Mouse (Mus musculus) liver, embryonic 15.5 days (tissue): Measurements from ENCODE around the gene Mvb12b. TPM values are rescaled to one million over a fixed set of nuclear protein-coding genes. Genes with fewer than 3 reads are reported as not detected.

ENCODE experiments used
- ATAC-seq: fragments of 200-750 bp; cut with Nextera tagmentation; 2 replicates; pipeline ENCODE4 v1.8.0; 2017; ENCODE audit warnings: moderate number of reproducible peaks, mild to moderate bottlenecking, moderate library complexity; ENCODE audit not compliant: insufficient read depth
- H3K27ac ChIP-seq: fragments of 300-500 bp; sonication (generic); replicated peaks from 2 replicates; pipeline ENCODE4 v1.5.1; 2015; ENCODE audit warnings: mild to moderate bottlenecking, inconsistent platforms
- H3K27me3 ChIP-seq: fragments of 300-500 bp; sonication (generic); 2 replicates; pipeline ENCODE4 v1.6.1; 2015; ENCODE audit warnings: mild to moderate bottlenecking, inconsistent platforms
- H3K36me3 ChIP-seq: fragments of 300-500 bp; sonication (generic); replicated peaks from 2 replicates; pipeline ENCODE4 v1.6.1; 2015; ENCODE audit warnings: moderate library complexity, mild to moderate bottlenecking, inconsistent platforms
- H3K4me1 ChIP-seq: fragments of 300-500 bp; sonication (generic); replicated peaks from 2 replicates; pipeline ENCODE4 v1.6.1; 2015; ENCODE audit warnings: inconsistent platforms
- H3K4me2 ChIP-seq: fragments of 300-500 bp; sonication (generic); 2 replicates; pipeline ENCODE4 v1.6.1; 2015; ENCODE audit warnings: moderate library complexity, mild to moderate bottlenecking, inconsistent platforms
- H3K4me3 ChIP-seq: fragments of 300-500 bp; sonication (generic); replicated peaks from 2 replicates; pipeline ENCODE4 v1.5.1; 2015; ENCODE audit warnings: mild to moderate bottlenecking, inconsistent platforms
- H3K9ac ChIP-seq: fragments of 300-500 bp; sonication (generic); 2 replicates; pipeline ENCODE4 v1.6.1; 2015; ENCODE audit warnings: moderate library complexity, mild to moderate bottlenecking, inconsistent platforms
- H3K9me3 ChIP-seq: fragments of 300-500 bp; sonication (generic); replicated peaks from 2 replicates; pipeline ENCODE4 v1.6.1; 2016; ENCODE audit warnings: inconsistent platforms
- WGBS: fragments of 180-500 bp; shearing (Covaris S2); methylation state at CpG from one replicate; pipeline ENCODE4 v1.1.7; 2015; ENCODE audit warnings: mixed read lengths; ENCODE audit not compliant: insufficient replicate concordance; 5-methylcytosine and 5-hydroxymethylcytosine counted together
- polyA plus RNA-seq: library from polyadenylated mRNA; unstranded; fragments of >200 nt; fragmentation: Nextera tagmentation; extraction: Ambion mirVana; gene quantifications from 2 replicates; pipeline ENCODE4 v1.2.1, GENCODE M21; 2015

The Mvb12b gene
- polyA plus RNA-seq, 1 experiment from 2014 or later, result 11.3 TPM

- H3K4me3 ChIP-seq, result no peak overlapping the region
- H3K9ac ChIP-seq, result no peak overlapping the region
- H3K27ac ChIP-seq, result no peak overlapping the region
- no peaks in the 10 kb centered on the region for H3K36me3 ChIP-seq
- H3K4me2 ChIP-seq, result no peak overlapping the region
- 56% methylated on average over 9 of the region's 9 CpGs for WGBS
- ATAC-seq, result no peak
- H3K27me3 ChIP-seq, result peaks cover 24% of the 10 kb centered on the region
- H3K4me1 ChIP-seq, result no peaks in the 10 kb centered on the region
- no peaks in the 10 kb centered on the region for H3K9me3 ChIP-seq
Measured at GRCm38 (mm10) chr2:33706403-33706802, 181.3 kb downstream of the Mvb12b start.

GRCm38 (mm10) chr2:33705687-33706320 lies 181.9 kb downstream of the Mvb12b start:
- 39% methylated on average over 16 of the region's 16 CpGs for WGBS
- H3K4me3 ChIP-seq, result no peak overlapping the region
- H3K9me3 ChIP-seq, result no peaks in the 10 kb centered on the region
- H3K4me2 ChIP-seq, result no peak overlapping the region
- H3K27ac ChIP-seq, result no peak overlapping the region
- H3K36me3 ChIP-seq, result no peaks in the 10 kb centered on the region
- H3K4me1 ChIP-seq, result no peaks in the 10 kb centered on the region
- H3K9ac ChIP-seq, result no peak overlapping the region
- H3K27me3 ChIP-seq, result peaks cover 30% of the 10 kb centered on the region
- ATAC-seq, result no peak

- no peak overlapping the region for H3K9ac ChIP-seq
- no peak overlapping the region for H3K4me2 ChIP-seq
- H3K27me3 ChIP-seq, result peaks cover 36% of the 10 kb centered on the region
- no peak overlapping the region for H3K4me3 ChIP-seq
- no peaks in the 10 kb centered on the region for H3K4me1 ChIP-seq
- no peak overlapping the region for H3K27ac ChIP-seq
- H3K36me3 ChIP-seq, result no peaks in the 10 kb centered on the region
- ATAC-seq, result no peak
- H3K9me3 ChIP-seq, result no peaks in the 10 kb centered on the region
- 44% methylated on average over 5 of the region's 5 CpGs for WGBS
Measured at GRCm38 (mm10) chr2:33703286-33703685, 184.5 kb downstream of the Mvb12b start.

- 63% methylated on average over 5 of the region's 5 CpGs for WGBS
- Histone ChIP-seq H3K4me3 (no peak overlapping the region), H3K4me2 (no peak overlapping the region), H3K27me3 (peaks cover 36% of the 10 kb centered on the region), H3K4me1 (no peaks in the 10 kb centered on the region), H3K9me3 (no peaks in the 10 kb centered on the region), H3K36me3 (no peaks in the 10 kb centered on the region), H3K27ac (no peak overlapping the region), H3K9ac (no peak overlapping the region)
- ATAC-seq, result no peak
Measured at GRCm38 (mm10) chr2:33702705-33703104, 185.0 kb downstream of the Mvb12b start.

- peaks cover 24% of the 10 kb centered on the region for H3K27me3 ChIP-seq
- no peak for ATAC-seq
Measured at GRCm38 (mm10) chr2:33701446-33701815, 186.3 kb downstream of the Mvb12b start.

GRCm38 (mm10) chr2:33700581-33701445 lies 186.9 kb downstream of the Mvb12b start:
- 52% methylated on average over 15 of the region's 15 CpGs for WGBS
- peaks cover 21% of the 10 kb centered on the region for H3K27me3 ChIP-seq
- H3K9me3 ChIP-seq, result no peaks in the 10 kb centered on the region
- no peak for ATAC-seq
- no peak overlapping the region for H3K27ac ChIP-seq
- no peaks in the 10 kb centered on the region for H3K4me1 ChIP-seq
- H3K36me3 ChIP-seq, result no peaks in the 10 kb centered on the region
- H3K4me3 ChIP-seq, result no peak overlapping the region
- no peak overlapping the region for H3K9ac ChIP-seq
- no peak overlapping the region for H3K4me2 ChIP-seq

More at GRCm38 (mm10) chr2:33701446-33701815, 186.3 kb downstream of the Mvb12b start:
- WGBS, result 42% methylated on average over 7 of the region's 7 CpGs
- Histone ChIP-seq H3K9me3 (no peaks in the 10 kb centered on the region), H3K36me3 (no peaks in the 10 kb centered on the region), H3K4me1 (no peaks in the 10 kb centered on the region), H3K4me3 (no peak overlapping the region), H3K9ac (no peak overlapping the region), H3K4me2 (no peak overlapping the region), H3K27ac (no peak overlapping the region)

GRCm38 (mm10) chr2:33698898-33699297 lies 188.8 kb downstream of the Mvb12b start:
- Histone ChIP-seq H3K27ac (no peak overlapping the region), H3K4me2 (no peak overlapping the region), H3K27me3 (peaks cover 21% of the 10 kb centered on the region), H3K36me3 (no peaks in the 10 kb centered on the region), H3K9ac (no peak overlapping the region), H3K4me3 (no peak overlapping the region), H3K4me1 (no peaks in the 10 kb centered on the region), H3K9me3 (no peaks in the 10 kb centered on the region)
- WGBS, result 53% methylated on average over 3 of the region's 3 CpGs
- ATAC-seq, result no peak

- H3K9ac ChIP-seq, result no peak overlapping the region
- 53% methylated on average over 3 of the region's 3 CpGs for WGBS
Measured at GRCm38 (mm10) chr2:33696428-33696827, 191.3 kb downstream of the Mvb12b start.

GRCm38 (mm10) chr2:33693931-33694330 lies 193.8 kb downstream of the Mvb12b start:
- no peak overlapping the region for H3K4me3 ChIP-seq
- no peak overlapping the region for H3K27ac ChIP-seq
- H3K4me2 ChIP-seq, result no peak overlapping the region
- H3K36me3 ChIP-seq, result no peaks in the 10 kb centered on the region
- no peak for ATAC-seq
- peaks cover 10% of the 10 kb centered on the region for H3K27me3 ChIP-seq
- no peaks in the 10 kb centered on the region for H3K4me1 ChIP-seq
- WGBS, result 46% methylated on average over 3 of the region's 3 CpGs
- H3K9me3 ChIP-seq, result no peaks in the 10 kb centered on the region
- no peak overlapping the region for H3K9ac ChIP-seq

More at GRCm38 (mm10) chr2:33696428-33696827, 191.3 kb downstream of the Mvb12b start:
- Histone ChIP-seq H3K4me3 (no peak overlapping the region), H3K36me3 (no peaks in the 10 kb centered on the region), H3K27ac (no peak overlapping the region), H3K4me2 (no peak overlapping the region), H3K27me3 (peaks cover 12% of the 10 kb centered on the region), H3K9me3 (no peaks in the 10 kb centered on the region), H3K4me1 (no peaks in the 10 kb centered on the region)
- ATAC-seq, result no peak

GRCm38 (mm10) chr2:33689880-33690462 lies 197.8 kb downstream of the Mvb12b start:
- H3K27me3 ChIP-seq, result peaks cover 19% of the 10 kb centered on the region
- H3K9ac ChIP-seq, result no peak overlapping the region
- no peak for ATAC-seq

GRCm38 (mm10) chr2:33689155-33689879 lies 198.4 kb downstream of the Mvb12b start:
- H3K4me3 ChIP-seq, result no peak overlapping the region
- no peaks in the 10 kb centered on the region for H3K9me3 ChIP-seq
- no peak overlapping the region for H3K4me2 ChIP-seq
- no peaks in the 10 kb centered on the region for H3K36me3 ChIP-seq
- H3K9ac ChIP-seq, result no peak overlapping the region
- ATAC-seq, result no peak
- H3K4me1 ChIP-seq, result no peaks in the 10 kb centered on the region
- H3K27ac ChIP-seq, result no peak overlapping the region
- WGBS, result 31% methylated on average over 23 of the region's 23 CpGs
- H3K27me3 ChIP-seq, result peaks cover 19% of the 10 kb centered on the region

More at GRCm38 (mm10) chr2:33689880-33690462, 197.8 kb downstream of the Mvb12b start:
- Histone ChIP-seq H3K27ac (no peak overlapping the region), H3K4me1 (no peaks in the 10 kb centered on the region), H3K36me3 (no peaks in the 10 kb centered on the region), H3K4me3 (no peak overlapping the region), H3K9me3 (no peaks in the 10 kb centered on the region), H3K4me2 (no peak overlapping the region)
- WGBS, result 16% methylated on average over 9 of the region's 9 CpGs
